Mouse (Mus musculus): ENCODE measurements at regions not wholly inside any gene's neighbourhood (a gene's known extent, or its start where the extent isn't known, plus 50 kb on each side); places are given as distances from the start of the nearest gene placed in this dataset.
"Not testable (repeated sequence)": the region's sequence is repeated elsewhere in the genome, so short reads cannot be mapped to it uniquely, and the experiment has no call there.

GRCm38 (mm10) chr10:30470831-30471230 lies 129.7 kb downstream of the Trmt11 start:
- intact Hi-C loops (cut with DNase I), result no loop called here
- no peak for DNase-seq

DNA sequence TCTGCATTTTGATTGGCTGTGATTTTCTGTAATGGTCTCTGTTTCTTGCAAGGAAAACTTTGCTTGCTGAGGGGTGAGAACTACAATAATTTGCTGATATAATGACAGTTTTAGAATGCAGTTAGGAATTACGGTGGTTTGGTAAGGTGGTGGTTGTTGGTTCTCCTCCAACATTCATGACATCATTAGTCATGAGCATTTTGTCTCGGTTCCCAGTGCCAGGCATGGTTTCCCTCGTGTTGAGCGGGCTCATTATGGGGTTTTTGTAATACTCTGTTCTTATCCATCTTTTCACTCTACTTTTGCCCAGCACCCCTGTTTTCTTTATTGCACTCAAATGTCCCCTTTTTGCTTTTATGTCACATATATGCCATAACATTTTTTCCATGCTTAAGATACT lies 149.9 kb downstream of the Trmt11 start:
- DNase-seq, result no peak
- intact Hi-C loops (cut with DNase I), result no loop called here

GRCm38 (mm10) chr10:30447057-30447456 lies 153.5 kb downstream of the Trmt11 start:
- intact Hi-C loops (cut with DNase I), result no loop called here

GRCm38 (mm10) chr10:30446572-30446971 lies 154.0 kb downstream of the Trmt11 start:
- no peak for DNase-seq
- intact Hi-C loops (cut with DNase I), result no loop called here

More at GRCm38 (mm10) chr10:30447057-30447456, 153.5 kb downstream of the Trmt11 start:
- DNase-seq, result no peak

- intact Hi-C loops (cut with DNase I), result no loop called here
- no peak for DNase-seq
These were observed 160.7 kb downstream of the Trmt11 start for GRCm38 (mm10) chr10:30439802-30440201.

GRCm38 (mm10) chr10:30426420-30426923 lies 174.1 kb downstream of the Trmt11 start:
- DNase-seq, result no peak
- intact Hi-C loops (cut with DNase I), result no loop called here

- DNase-seq, result peak in 1 of 2 experiments; percentile 35
- intact Hi-C loops (cut with DNase I), result loop anchor here (2.0 kb wide), 1 partner anchor 887 kb away; no protein-coding TSS in a partner anchor
These were observed 181.0 kb downstream of the Trmt11 start for GRCm38 (mm10) chr10:30419391-30420043.

DNA sequence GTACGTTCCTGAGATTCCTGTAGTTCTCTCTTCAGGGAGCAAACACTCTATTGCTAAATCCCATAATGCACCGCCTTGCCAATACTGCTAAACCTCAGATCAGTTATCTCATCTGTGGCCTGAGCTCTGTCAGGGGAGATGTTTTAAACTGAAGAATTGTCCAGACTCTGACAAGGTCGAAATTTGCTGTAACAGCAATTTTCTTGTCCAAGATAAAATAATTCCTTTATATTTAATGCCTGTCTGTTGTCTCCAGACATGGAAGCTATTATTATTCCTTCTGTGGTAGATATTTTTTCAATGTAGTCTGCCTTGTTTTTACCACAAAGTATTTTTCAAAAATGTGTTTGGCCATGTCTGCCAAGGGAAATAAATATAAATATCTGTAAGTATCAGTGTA lies 184.2 kb downstream of the Trmt11 start:
- intact Hi-C loops (cut with DNase I), result no loop called here
- DNase-seq, result no peak

GRCm38 (mm10) chr10:30411736-30412135 lies 188.8 kb downstream of the Trmt11 start:
- intact Hi-C loops (cut with DNase I), result no loop called here
- no peak for DNase-seq

- no peak for DNase-seq
- intact Hi-C loops (cut with DNase I), result no loop called here
These were observed 194.7 kb downstream of the Trmt11 start for GRCm38 (mm10) chr10:30405669-30406393.

GRCm38 (mm10) chr10:30370542-30370941 lies 170.2 kb upstream of the Cenpw start:
- DNase-seq, result no peak
- intact Hi-C loops (cut with DNase I), result no loop called here

DNA sequence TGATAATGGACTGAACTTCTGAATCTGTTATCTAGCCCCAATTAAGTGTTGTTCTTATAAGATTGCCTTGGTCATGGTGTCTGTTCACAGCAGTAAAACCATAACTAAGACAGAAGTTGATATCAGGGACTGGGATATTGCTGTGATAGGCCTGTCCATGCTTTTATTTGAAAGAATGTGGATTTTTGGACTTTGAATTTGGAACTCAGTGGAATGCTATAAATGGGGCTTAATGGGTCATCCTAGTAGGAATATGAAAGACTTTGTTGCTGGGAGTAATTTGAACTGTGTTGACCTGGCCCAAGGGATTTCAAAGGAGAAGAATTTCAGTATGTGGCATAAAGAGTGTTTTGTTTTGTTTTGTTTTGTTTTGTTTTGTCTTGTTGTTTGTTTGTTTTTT lies 160.5 kb upstream of the Cenpw start:
- DNase-seq; intact Hi-C loops (cut with DNase I): not testable (repeated sequence)

GRCm38 (mm10) chr10:30359051-30359450 lies 158.7 kb upstream of the Cenpw start:
- DNase-seq, result no peak
- intact Hi-C loops (cut with DNase I), result no loop called here

- no peak for DNase-seq
- intact Hi-C loops (cut with DNase I), result no loop called here
These were observed 142.7 kb upstream of the Cenpw start for GRCm38 (mm10) chr10:30342965-30343478.

DNA sequence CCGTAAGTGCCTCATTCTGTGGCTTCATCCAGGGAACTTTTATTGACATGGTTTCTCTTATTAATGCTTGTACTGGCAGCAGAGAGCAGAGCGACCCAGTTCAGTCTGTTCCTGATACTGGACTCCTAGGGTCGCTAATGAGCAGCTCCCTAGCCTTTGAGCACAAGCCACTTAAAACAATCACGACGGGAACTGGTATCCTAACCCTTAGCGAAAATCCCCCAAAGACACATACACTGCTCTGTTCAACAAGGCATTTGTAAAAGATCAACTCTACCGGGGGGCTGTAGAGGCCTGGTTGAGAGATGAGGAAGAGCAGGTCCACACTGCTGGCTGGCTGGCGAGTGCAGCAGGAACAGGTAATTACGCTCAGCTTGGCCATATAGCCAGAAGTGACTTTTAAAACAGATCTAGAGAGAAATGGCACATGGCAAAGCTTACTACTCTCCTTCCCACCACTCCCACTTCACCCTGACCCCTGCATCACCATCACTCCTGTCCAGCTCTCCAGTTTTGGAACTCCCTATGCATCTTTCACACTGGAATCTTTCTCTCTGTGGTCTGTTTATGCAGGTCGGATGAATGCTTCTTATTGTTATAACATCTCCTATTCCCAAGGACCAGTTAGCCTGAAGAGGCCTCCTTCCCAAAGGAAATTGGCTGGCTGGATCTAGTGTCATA lies 128.1 kb upstream of the Cenpw start:
- intact Hi-C loops (cut with DNase I), result no loop called here
- DNase-seq, result no peak

DNA sequence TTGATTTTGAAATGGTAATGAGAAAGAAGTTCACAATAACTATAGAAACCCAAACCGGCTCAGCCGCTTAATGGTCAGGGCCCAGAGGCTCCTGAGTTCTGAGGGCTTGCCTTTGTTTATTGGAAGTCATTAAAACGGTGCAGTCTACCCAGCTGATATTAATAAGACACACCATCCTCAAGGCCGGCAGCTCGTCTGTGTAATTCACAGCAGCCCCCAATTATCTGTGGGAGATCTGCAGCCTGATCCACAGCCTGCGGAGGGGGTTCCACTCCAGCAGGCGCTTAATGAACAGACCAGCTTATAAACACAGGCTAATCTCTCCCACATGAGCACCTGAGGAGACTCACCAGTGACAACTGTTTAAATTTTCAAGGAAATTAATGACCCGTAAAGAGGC lies 127.5 kb upstream of the Cenpw start:
- DNase-seq, result no peak
- intact Hi-C loops (cut with DNase I), result no loop called here

- DNase-seq, result no peak
- intact Hi-C loops (cut with DNase I), result no loop called here
These were observed 126.5 kb upstream of the Cenpw start for GRCm38 (mm10) chr10:30326861-30327260.

GRCm38 (mm10) chr10:30295871-30296270 lies 95.5 kb upstream of the Cenpw start:
- intact Hi-C loops (cut with DNase I); DNase-seq: not testable (repeated sequence)

DNA sequence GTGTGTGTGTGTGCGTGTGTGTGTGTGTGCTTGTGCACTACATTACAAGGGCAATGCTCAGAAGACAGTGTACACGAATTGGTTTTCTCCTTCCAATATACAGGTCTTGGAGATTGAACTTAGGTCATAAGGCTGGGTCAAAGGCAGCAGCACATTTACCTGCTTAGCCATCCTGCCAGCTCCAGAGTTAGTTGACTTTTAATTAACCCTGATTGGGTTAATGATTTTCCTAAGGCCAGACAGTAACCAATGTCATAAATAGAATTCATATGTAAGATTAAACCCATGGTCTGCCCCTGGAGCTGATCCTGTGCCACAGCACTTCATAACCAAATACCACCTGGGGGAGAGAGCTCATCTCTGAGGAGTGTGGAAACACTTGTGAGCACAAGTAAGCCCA lies 81.3 kb upstream of the Cenpw start:
- no peak for DNase-seq
- intact Hi-C loops (cut with DNase I), result no loop called here

DNA sequence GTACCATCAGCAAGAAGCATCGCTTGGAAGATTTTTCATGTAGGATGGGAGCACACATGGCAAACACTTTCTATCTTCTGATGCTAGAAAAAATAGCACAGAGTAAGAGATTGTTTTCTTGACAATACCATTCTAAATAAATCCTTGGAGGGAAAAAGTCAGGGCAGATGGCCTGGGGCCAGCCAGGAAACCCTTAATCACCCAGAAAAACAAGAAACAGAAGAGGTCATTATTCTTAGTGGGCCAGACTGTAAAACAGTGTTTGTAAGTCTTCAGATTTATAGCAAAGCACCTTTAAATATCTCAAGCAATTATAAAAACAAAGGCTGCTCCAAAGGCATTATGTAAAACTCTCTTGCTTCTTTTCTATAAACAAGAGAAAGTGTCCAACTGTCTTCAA lies 80.1 kb upstream of the Cenpw start:
- intact Hi-C loops (cut with DNase I), result no loop called here
- no peak for DNase-seq

DNA sequence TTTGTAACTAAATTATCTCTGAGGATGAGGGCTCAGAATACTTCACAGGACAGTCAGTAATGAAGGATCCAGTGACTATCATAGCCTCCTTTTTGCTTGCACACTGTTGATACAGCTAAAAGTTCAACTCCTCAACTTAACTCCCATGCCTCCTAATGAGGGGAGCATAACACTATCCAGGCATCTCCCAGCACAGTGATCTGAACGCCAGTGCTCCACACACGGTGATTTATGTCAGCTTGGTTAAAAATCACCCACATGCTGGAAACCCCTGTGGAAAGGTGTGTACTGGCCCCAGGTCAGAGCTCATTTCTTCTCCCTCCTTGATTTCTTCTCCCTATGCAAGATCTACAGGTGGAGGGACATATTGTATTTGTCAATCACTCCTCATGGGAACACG lies 79.6 kb upstream of the Cenpw start:
- no peak for DNase-seq
- intact Hi-C loops (cut with DNase I), result no loop called here
